Mouse (Mus musculus) liver, postnatal 0 days (tissue): ENCODE data around the gene Elp4. TPM values are rescaled to one million over a fixed set of nuclear protein-coding genes. Genes with fewer than 3 reads are reported as not detected.

ENCODE experiments used
- ATAC-seq: fragments of 200-750 bp; cut with Nextera tagmentation; 2 replicates; pipeline ENCODE4 v1.8.0; 2017; ENCODE audit warnings: mild to moderate bottlenecking, moderate library complexity
- DNase-seq: peaks from one replicate; pipeline ENCODE4 v3.0.0-alpha.2; 2016
- H3K27ac ChIP-seq: fragments of 300-500 bp; sonication (generic); 2 replicates; pipeline ENCODE4 v1.5.1; 2014; ENCODE audit warnings: antibody characterized with exemption, moderate library complexity, mild to moderate bottlenecking, low read depth
- H3K27me3 ChIP-seq: fragments of 300-500 bp; sonication (generic); 2 replicates; pipeline ENCODE4 v1.6.1; 2014; ENCODE audit warnings: low read length, control low read depth, mixed read lengths; ENCODE audit not compliant: insufficient read depth
- H3K36me3 ChIP-seq: fragments of 300-500 bp; sonication (generic); replicated peaks from 2 replicates; pipeline ENCODE4 v1.6.1; 2014; ENCODE audit warnings: mild to moderate bottlenecking, control low read depth, low read length, moderate library complexity, mixed read lengths; ENCODE audit not compliant: insufficient read depth
- H3K4me1 ChIP-seq: fragments of 300-500 bp; sonication (generic); 2 replicates; pipeline ENCODE4 v1.6.1; 2014; ENCODE audit warnings: antibody characterized with exemption, mild to moderate bottlenecking, control low read depth; ENCODE audit not compliant: insufficient read depth
- H3K4me2 ChIP-seq: fragments of 300-500 bp; sonication (generic); 2 replicates; pipeline ENCODE4 v1.6.1; 2014; ENCODE audit warnings: low read depth, mild to moderate bottlenecking, low read length, moderate library complexity, mixed read lengths
- H3K4me3 ChIP-seq: fragments of 300-500 bp; sonication (generic); 2 replicates; pipeline ENCODE4 v1.5.1; 2014; ENCODE audit warnings: low read depth, low read length
- H3K9ac ChIP-seq: fragments of 300-500 bp; sonication (generic); replicated peaks from 2 replicates; pipeline ENCODE4 v1.6.1; 2014; ENCODE audit warnings: mild to moderate bottlenecking, moderate library complexity
- H3K9me3 ChIP-seq: fragments of 300-500 bp; sonication (generic); 2 replicates; pipeline ENCODE4 v1.6.1; 2016; ENCODE audit warnings: mild to moderate bottlenecking, control low read depth, low read length, mixed read lengths
- CTCF ChIP-seq: sonication (generic); IDR thresholded peaks from 2 replicates; pipeline ENCODE4 v1.5.1; 2016; ENCODE audit warnings: antibody characterized with exemption, low read depth
- EP300 ChIP-seq: IDR thresholded peaks from 2 replicates; pipeline ENCODE4 v1.6.1; 2016; ENCODE audit warnings: antibody characterized with exemption, low read depth, mild to moderate bottlenecking
- WGBS: fragments of 180-500 bp; shearing (Covaris S2); extraction: QIAGEN DNeasy Blood & Tissue Kit; methylation state at CpG from one replicate; pipeline ENCODE4 v1.1.7; 2014; ENCODE audit not compliant: insufficient replicate concordance; 5-methylcytosine and 5-hydroxymethylcytosine counted together
- polyA plus RNA-seq: library from polyadenylated mRNA; unstranded; fragments of >200 nt; fragmentation: Nextera tagmentation; extraction: Ambion mirVana; gene quantifications from 2 replicates; pipeline ENCODE4 v1.2.1, GENCODE M21; 2015

The Elp4 gene
- polyA plus RNA-seq, 1 experiment from 2014 or later: 9.7 TPM

DNA sequence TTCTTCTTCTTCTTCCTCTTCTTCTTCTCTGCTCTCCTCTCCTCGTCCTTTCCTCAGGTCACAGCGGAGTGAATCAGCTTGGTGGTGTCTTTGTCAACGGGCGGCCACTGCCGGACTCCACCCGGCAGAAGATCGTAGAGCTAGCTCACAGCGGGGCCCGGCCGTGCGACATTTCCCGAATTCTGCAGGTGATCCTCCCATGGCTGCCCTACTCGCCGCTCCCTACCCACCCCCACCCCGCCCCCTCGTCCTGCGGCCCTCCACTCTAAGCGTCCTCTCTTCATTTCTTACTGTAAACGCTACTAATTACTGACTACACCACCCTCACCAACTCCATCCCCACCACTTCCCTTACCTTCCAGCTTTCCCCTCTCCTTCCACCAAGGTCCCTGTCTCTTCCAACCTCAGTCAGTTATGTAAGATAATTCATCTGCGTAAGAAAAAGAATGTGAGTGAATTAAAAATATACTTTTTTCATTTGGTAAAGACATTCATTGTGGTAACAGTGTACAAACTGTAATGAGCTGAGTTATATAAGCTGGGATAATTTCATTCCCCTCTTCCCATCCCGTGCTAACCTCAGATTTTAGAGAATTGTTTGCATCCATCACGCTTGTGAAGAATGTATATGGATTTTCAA, 220.5 kb downstream of the Elp4 start:
- no peak overlapping the region for H3K4me3 ChIP-seq
- TF ChIP-seq EP300: no peak
- TF ChIP-seq CTCF: no peak
- no peak overlapping the region for H3K9ac ChIP-seq
- DNase-seq (no peak), ATAC-seq (no peak)
- peaks cover 97% of the 10 kb centered on the region for H3K27me3 ChIP-seq
- H3K4me1 ChIP-seq: peaks cover 5% of the 10 kb centered on the region
- H3K36me3 ChIP-seq: no peaks in the 10 kb centered on the region
- 3% methylated on average over 22 of the region's 22 CpGs for WGBS
- H3K9me3 ChIP-seq: no peaks in the 10 kb centered on the region
- H3K4me2 ChIP-seq: no peak overlapping the region
- H3K27ac ChIP-seq: no peak overlapping the region

DNA sequence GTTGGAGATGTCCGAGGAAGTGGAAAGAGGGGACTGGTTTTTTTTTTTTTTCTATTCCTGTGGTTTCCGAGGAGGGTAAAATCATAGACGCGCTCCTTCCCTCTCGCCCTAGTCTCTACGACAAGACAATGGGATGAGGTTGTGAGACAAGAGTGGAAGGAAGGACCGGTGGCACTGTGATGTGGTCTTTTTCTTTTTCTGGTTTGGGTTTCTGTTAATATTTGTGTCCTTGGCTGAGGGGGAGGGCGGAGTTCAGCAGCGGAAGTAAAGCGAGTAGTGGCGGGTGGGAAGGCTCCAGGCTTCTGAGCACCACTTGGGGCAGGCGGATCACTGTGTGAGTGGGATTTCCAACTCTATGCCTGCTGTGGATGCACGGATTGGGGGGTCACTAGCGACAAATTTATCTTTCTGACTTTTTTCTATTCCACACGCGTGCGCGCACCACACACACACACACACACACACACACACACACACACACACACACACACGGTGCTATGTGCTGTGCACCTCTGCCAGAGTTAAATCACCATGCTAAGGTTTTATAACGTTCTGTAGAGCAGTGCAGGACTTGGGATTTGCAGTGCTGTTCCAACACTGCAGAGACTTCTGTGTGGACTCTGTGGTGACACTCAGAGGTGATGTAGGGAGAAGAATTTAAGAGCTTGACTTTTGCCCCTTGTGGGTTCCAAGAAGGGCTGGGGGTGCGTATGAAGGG, 221.6 kb downstream of the Elp4 start:
- H3K4me3 ChIP-seq: peak overlapping the region; percentile 8; the same call in 1 of the 2 replicates
- DNase-seq: no peak
- no peak overlapping the region for H3K9ac ChIP-seq
- peaks cover 95% of the 10 kb centered on the region for H3K27me3 ChIP-seq
- H3K4me1 ChIP-seq: peaks cover 4% of the 10 kb centered on the region
- no peak overlapping the region for H3K27ac ChIP-seq
- H3K4me2 ChIP-seq: 0 out of 2 replicates have a peak overlapping the region, but pooled peaks have one; percentile 40
- 1% methylated on average over 21 of the region's 21 CpGs for WGBS
- ATAC-seq: no peak
- H3K9me3 ChIP-seq: no peaks in the 10 kb centered on the region
- TF ChIP-seq CTCF (no peak), EP300 (no peak)
- no peaks in the 10 kb centered on the region for H3K36me3 ChIP-seq

DNA sequence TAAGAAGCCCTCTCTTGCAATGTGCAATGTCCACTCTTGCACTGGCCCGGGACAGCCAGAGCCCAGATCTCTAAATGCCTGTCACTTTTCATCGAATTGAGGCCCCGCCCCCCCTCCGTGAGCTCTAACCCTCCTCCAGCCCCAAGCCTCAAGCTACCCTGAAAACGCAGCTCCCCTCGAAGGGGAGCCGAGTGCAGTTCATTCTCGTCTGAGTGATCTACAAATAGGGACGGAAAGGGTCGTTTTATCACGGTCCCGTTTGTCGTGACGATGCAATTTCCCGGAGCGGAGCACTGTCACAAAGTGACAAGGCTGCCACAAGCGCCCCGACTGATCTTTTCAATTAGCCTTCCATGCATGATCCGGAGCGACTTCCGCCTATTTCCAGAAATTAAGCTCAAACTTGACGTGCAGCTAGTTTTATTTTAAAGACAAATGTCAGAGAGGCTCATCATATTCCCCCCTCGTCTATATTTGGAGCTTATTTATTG, 222.3 kb downstream of the Elp4 start:
- DNase-seq: no peak
- Histone ChIP-seq H3K27me3 (peaks cover 95% of the 10 kb centered on the region), H3K4me1 (peaks cover 2% of the 10 kb centered on the region), H3K27ac (no peak overlapping the region), H3K9me3 (no peaks in the 10 kb centered on the region), H3K36me3 (no peaks in the 10 kb centered on the region), H3K4me2 (0 out of 2 replicates have a peak overlapping the region, but pooled peaks have one; percentile 40), H3K4me3 (peak overlapping the region; percentile 8; the same call in 1 of the 2 replicates), H3K9ac (no peak overlapping the region)
- 1% methylated on average over 23 of the region's 23 CpGs for WGBS
- no peak for ATAC-seq
- TF ChIP-seq CTCF (no peak), EP300 (no peak)

DNA sequence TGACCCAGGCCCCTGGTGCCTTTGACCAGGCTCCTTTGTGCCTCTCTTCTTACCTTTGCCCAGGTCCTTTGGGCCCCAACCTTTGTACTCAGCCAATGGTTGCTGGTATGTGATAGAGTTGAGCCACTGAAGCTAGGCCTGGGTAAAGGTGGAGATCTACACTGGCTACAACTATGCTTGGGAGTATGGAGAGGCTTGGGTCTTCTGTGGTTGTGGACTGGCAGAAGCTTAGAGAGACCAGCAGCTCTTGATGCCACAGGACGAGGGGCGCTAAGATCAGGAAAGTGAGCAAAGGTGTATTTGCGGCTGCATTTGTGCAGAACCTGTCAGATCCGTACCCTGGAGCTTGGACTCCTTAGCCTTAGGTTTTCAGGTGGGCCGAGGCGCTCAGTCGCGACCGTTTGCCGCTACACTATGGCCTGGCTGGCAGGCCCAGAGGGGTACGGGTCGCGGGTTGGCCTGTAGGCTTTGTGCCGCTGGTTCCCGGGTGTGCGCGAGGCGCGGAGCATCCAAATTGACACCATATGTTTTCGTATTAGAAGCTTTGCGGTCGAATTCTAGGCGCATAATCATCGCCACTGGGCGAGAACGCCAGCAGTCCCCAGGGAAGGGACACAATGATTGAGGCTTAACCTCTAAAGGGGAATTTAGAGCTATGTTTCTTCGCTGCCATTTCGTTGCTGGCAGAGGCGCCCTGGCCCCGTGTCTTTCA, 223.2 kb downstream of the Elp4 start:
- no peaks in the 10 kb centered on the region for H3K36me3 ChIP-seq
- H3K27me3 ChIP-seq: peaks cover 95% of the 10 kb centered on the region
- peaks cover 5% of the 10 kb centered on the region for H3K4me1 ChIP-seq
- DNase-seq (no peak), ATAC-seq (no peak)
- TF ChIP-seq CTCF (no peak), EP300 (no peak)
- H3K27ac ChIP-seq: no peak overlapping the region
- WGBS: 3% methylated on average over 30 of the region's 30 CpGs
- H3K9ac ChIP-seq: no peak overlapping the region
- no peak overlapping the region for H3K4me2 ChIP-seq
- H3K4me3 ChIP-seq: no peak overlapping the region
- H3K9me3 ChIP-seq: no peaks in the 10 kb centered on the region

DNA sequence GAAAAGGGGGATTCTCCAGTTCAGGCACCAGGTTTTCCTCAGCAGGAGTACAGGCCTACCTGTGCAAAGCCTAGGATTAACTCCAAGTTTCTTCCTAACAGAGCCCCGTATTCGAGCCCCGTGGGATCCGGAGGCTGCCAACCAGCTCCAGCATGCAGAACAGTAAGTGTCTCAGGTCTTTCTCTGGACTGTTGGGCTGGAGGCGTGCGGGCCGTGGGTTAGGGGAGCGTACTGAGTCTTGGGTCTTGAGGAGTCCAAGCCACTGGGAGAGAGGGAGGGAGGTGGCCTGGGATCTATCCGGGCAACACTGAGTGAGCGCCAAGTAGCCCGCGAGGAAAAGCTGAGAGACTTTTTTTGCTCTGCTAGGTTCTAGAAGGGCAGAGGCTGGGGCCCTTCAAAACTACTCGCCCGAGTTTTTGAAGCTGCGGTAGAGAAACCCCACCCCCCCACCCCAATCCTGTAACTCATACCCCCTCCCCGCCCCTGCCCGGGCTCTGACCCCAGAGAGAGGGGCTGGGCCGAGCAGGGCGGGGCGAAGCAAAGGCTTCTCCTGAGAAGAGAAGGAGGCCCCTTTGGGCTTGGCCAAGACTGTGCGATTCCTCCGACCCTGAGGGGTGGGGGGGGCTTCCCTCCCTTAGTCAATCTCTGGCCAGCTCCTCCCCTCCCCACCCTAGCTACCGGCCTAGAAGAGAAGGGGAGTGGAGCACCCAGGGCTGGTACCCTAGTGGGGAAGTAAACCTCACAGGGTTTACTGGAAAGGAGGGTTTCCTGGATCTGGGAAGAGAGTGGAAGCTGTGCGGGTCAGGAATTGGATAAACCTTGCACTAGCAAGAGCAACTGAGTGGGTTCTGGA, 224.0 kb downstream of the Elp4 start:
- peaks cover 95% of the 10 kb centered on the region for H3K27me3 ChIP-seq
- no peaks in the 10 kb centered on the region for H3K9me3 ChIP-seq
- ATAC-seq: no peak
- WGBS: 3% methylated on average over 23 of the region's 24 CpGs
- DNase-seq: no peak
- TF ChIP-seq EP300 (no peak), CTCF (no peak)
- H3K36me3 ChIP-seq: no peaks in the 10 kb centered on the region
- H3K9ac ChIP-seq: no peak overlapping the region
- H3K4me3 ChIP-seq: no peak overlapping the region
- no peak overlapping the region for H3K4me2 ChIP-seq
- H3K27ac ChIP-seq: no peak overlapping the region
- H3K4me1 ChIP-seq: peaks cover 9% of the 10 kb centered on the region
